Mouse (Mus musculus) 3134 (cell line): ENCODE results near the gene Zfand5.

Source experiments
- DNase-seq: peaks from one replicate; pipeline ENCODE4 v3.0.0-alpha.2; 2011; ENCODE audit warnings: low spot score; ENCODE audit not compliant: insufficient read length; ENCODE audit errors: extremely low read depth

Gene Zfand5

GRCm38 (mm10) chr19:21328951-21329350 lies 56.9 kb downstream of the Zfand5 start:
- DNase-seq: no peak

DNA sequence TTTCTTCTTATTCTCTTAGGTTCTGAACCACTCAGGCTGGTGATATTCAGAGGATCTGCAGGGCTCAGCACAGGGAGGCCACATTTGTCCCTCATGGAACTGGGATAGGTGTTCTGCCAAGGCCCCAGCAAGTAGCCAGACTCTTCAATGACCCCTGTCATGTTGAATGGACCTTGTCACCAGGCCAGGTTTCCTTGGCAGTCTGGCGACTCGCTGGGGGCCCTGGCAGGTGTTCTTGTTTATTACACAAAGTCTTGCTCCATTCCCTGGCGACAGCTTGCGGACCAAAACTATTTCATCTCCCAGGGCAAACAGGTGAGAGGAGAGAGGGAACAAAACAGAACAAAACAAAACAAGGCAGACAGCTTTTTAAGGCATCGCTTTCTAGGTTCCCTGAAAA lies 57.7 kb downstream of the Zfand5 start:
- DNase-seq: no peak

DNA sequence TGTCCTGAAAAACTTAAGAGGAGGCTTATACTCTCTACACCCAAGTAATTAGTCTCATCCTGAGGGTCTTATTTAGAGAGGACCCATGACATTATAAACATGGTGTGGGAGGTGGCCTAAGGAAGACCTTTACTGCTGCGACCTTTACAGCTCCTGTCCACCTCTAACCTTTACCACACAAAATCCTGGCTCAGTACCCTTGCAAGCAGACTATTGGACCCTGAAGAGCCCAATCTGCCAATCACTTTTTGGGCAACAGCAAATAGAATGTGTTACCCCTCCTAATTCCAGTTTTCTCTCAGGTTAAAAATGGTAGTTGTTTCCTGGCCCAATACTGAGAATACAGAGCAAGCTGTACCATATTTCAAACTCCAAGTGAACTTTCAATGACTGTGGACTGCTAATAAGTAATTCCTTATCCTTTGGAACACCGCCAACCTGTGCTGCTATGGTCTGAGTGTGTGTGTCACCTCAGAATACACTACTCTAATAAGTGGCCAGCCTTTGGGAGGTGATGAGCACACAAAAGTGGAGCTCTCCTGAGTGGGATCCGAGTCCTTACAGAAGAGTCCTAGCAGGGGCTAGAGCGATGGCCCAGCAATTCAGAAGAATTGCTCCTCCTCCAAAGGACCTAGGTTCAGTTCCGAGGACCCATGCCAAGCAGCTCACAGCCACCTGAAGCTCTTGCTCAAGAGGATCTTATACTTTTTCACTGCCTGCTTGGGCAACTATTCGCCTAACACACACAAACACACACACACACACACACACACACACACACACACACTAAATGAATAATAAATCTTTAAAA lies 58.4 kb downstream of the Zfand5 start:
- no peak for DNase-seq

DNA sequence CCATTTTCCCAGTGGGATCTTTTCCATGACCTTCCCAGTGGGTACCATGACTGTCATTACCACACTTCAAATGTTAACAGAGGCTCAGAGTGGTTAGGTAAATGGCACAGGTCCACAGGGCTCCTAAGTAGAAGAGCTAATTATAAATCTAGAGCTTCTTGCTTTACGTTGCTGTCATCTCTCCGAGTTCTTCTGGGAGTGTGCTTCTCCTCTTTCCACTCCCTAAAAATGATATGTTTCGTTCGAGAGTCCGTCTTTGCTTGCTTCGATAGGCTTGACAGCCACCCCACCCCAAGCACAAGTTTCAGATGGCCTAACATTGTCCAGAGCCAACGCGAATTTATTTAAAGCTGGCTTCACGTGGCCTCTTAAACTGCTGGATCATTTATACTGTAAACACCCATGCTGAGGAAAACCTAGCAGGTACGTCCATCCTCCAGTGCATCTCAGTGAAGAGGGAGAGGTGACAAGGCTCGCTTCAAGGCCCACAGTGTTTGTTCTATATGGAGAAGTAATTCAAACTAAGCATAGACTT lies 59.6 kb downstream of the Zfand5 start:
- DNase-seq: no peak
